Mouse (Mus musculus) G1E (cell line): ENCODE data around the gene Lama4. TPM values are rescaled to one million over a fixed set of nuclear protein-coding genes. Genes with fewer than 3 reads are reported as not detected.

Experiments used
- ATAC-seq: 2 replicates; pipeline ENCODE4 v1.8.0; 2016; ENCODE audit warnings: mild to moderate bottlenecking; ENCODE audit not compliant: insufficient number of reproducible peaks, poor library complexity, low FRiP score, severe bottlenecking; ENCODE audit errors: extremely low read depth
- DNase-seq: peaks from one replicate; pipeline ENCODE4 v3.0.0; 2012; ENCODE audit warnings: low spot score
- H3K27me3 ChIP-seq: 2 replicates; pipeline ENCODE4 v1.6.1; 2012; ENCODE audit warnings: mild to moderate bottlenecking, low read length, inconsistent platforms; ENCODE audit not compliant: insufficient read depth
- H3K36me3 ChIP-seq: replicated peaks from 2 replicates; pipeline ENCODE3; 2012; ENCODE audit warnings: mild to moderate bottlenecking, inconsistent platforms
- H3K4me1 ChIP-seq: 2 replicates; pipeline ENCODE4 v1.6.1; 2012; ENCODE audit warnings: low read depth, low read length, inconsistent platforms, mixed read lengths; ENCODE audit not compliant: insufficient read depth
- H3K4me3 ChIP-seq: 2 replicates; pipeline ENCODE4 v1.5.1; 2012; ENCODE audit warnings: low read depth, mild to moderate bottlenecking, inconsistent platforms, low read length, moderate library complexity, mixed read lengths
- H3K9me3 ChIP-seq: replicated peaks from 2 replicates; pipeline ENCODE4 v1.6.1; 2012; ENCODE audit warnings: inconsistent platforms
- CTCF ChIP-seq: IDR thresholded peaks from 2 replicates; pipeline ENCODE4 v1.5.1; 2012; ENCODE audit warnings: low read depth, low read length, inconsistent platforms, mixed read lengths
- GATA1 ChIP-seq: IDR thresholded peaks from 2 replicates; pipeline ENCODE4 v1.6.1; 2012; ENCODE audit warnings: borderline replicate concordance, low read length, inconsistent platforms, mixed read lengths
- GATA2 ChIP-seq: IDR thresholded peaks from 2 replicates; pipeline ENCODE4 v1.6.1; 2012; ENCODE audit warnings: low read depth, low read length, inconsistent platforms, borderline replicate concordance
- POLR2AphosphoS5 ChIP-seq: IDR thresholded peaks from 2 replicates; pipeline ENCODE4 v1.6.1; 2012; ENCODE audit warnings: low read depth, low read length, inconsistent platforms; ENCODE audit not compliant: insufficient replicate concordance
- TAL1 ChIP-seq: conservative IDR thresholded peaks from 2 replicates; pipeline ENCODE4 v1.6.1; 2012; ENCODE audit warnings: low read depth, low read length, inconsistent platforms, mixed read lengths
- polyA plus RNA-seq: library from polyadenylated mRNA; stranded (reverse); fragments of >175 nt; gene quantifications from 2 replicates; pipeline ENCODE4 v1.2.3, GENCODE M21; 2012
- total RNA-seq, 2 experiments: library from RNA; stranded (forward) in 1 of 2; stranded (reverse) in 1 of 2; fragments of 200-1000 nt in 1 of 2; fragments of >200 nt in 1 of 2; fragmentation: Nextera tagmentation in 1 of 2; gene quantifications; 2 replicates each; pipeline ENCODE4 v1.2.3; 2014 to 2017

Lama4 gene
- total and polyA plus RNA-seq, 3 experiments = 0.38 TPM; not detected in 2

- no peaks in the 10 kb centered on the region for H3K9me3 ChIP-seq
- H3K4me1 ChIP-seq = no peaks in the 10 kb centered on the region
- peaks cover 4% of the 10 kb centered on the region for H3K27me3 ChIP-seq
- H3K36me3 ChIP-seq = no peaks in the 10 kb centered on the region
- DNase-seq (no peak), ATAC-seq (no peak)
- TF ChIP-seq GATA2 (no peak), TAL1 (no peak), POLR2AphosphoS5 (no peak), CTCF (no peak), GATA1 (no peak)
- no peak overlapping the region for H3K4me3 ChIP-seq
Measured at GRCm38 (mm10) chr10:39026529-39026928, 61.2 kb downstream of the Lama4 start.

DNA sequence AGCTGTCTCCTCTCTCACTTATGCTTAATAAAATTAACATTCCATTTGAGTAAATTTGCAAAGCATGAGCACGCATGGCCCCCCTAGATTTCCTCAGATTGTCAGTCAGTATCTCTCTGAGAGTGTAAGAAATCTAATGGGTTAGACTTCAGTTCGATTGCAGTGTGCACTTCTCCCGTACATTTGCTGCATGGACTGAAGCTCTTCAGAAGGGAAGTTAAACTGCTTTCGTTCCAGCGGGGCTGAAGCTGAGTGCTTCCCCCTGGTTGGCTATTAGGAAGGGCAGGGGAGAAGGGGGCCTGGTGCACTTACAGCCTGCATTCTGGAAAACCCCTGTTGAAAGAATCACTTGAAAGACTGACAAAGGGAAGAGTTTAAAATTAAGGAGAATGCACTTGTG is 61.7 kb downstream of the Lama4 start:
- no peak for ATAC-seq
- H3K27me3 ChIP-seq = peaks cover 4% of the 10 kb centered on the region
- no peak for DNase-seq
- no peak overlapping the region for H3K4me3 ChIP-seq
- no peaks in the 10 kb centered on the region for H3K9me3 ChIP-seq
- no peaks in the 10 kb centered on the region for H3K36me3 ChIP-seq
- no peaks in the 10 kb centered on the region for H3K4me1 ChIP-seq
- TF ChIP-seq GATA1 (no peak), TAL1 (no peak), GATA2 (no peak), CTCF (no peak), POLR2AphosphoS5 (no peak)

GRCm38 (mm10) chr10:39028403-39028802 is 63.1 kb downstream of the Lama4 start:
- Histone ChIP-seq H3K36me3 (no peaks in the 10 kb centered on the region), H3K27me3 (peaks cover 4% of the 10 kb centered on the region), H3K4me1 (no peaks in the 10 kb centered on the region), H3K4me3 (no peak overlapping the region), H3K9me3 (no peaks in the 10 kb centered on the region)
- ATAC-seq (no peak), DNase-seq (no peak)
- TF ChIP-seq POLR2AphosphoS5 = no peak
- no peak for TF ChIP-seq GATA1

GRCm38 (mm10) chr10:39029297-39030147 is 64.2 kb downstream of the Lama4 start:
- DNase-seq = no peak
- no peaks in the 10 kb centered on the region for H3K4me1 ChIP-seq
- no peak for TF ChIP-seq CTCF
- no peak for TF ChIP-seq GATA2
- TF ChIP-seq POLR2AphosphoS5 = no peak
- TF ChIP-seq TAL1 = no peak
- TF ChIP-seq GATA1 = no peak
- no peaks in the 10 kb centered on the region for H3K36me3 ChIP-seq
- peaks cover 4% of the 10 kb centered on the region for H3K27me3 ChIP-seq
- no peak for ATAC-seq
- H3K9me3 ChIP-seq = no peaks in the 10 kb centered on the region
- no peak overlapping the region for H3K4me3 ChIP-seq

- DNase-seq (no peak), ATAC-seq (no peak)
- H3K4me3 ChIP-seq = no peak overlapping the region
- no peaks in the 10 kb centered on the region for H3K9me3 ChIP-seq
- H3K36me3 ChIP-seq = no peaks in the 10 kb centered on the region
- H3K27me3 ChIP-seq = peaks cover 4% of the 10 kb centered on the region; the same call in 1 of the 2 replicates
- no peak for TF ChIP-seq GATA1
- TF ChIP-seq TAL1 = no peak
- no peak for TF ChIP-seq CTCF
- TF ChIP-seq GATA2 = no peak
- no peak for TF ChIP-seq POLR2AphosphoS5
- no peaks in the 10 kb centered on the region for H3K4me1 ChIP-seq
Measured at GRCm38 (mm10) chr10:39030148-39030685, 64.9 kb downstream of the Lama4 start.

DNA sequence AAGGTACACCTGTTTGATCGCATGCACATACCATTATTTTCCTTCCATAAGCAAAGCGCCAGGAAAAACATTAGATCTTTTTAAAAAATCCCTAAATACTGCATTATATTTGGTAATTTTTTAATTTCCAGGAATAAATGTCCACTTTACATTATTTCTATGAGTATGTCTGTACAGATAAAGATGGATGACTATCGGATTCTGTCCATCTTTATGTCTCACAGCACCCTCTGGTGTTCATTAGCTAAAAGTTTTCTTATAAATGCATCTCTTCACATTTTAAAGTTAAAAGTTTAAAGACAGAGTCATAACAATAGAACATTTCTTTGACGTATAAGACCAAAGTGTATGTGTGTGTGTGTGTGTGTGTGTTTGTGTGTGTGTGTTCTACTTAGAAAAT is 74.2 kb downstream of the Lama4 start:
- Histone ChIP-seq H3K4me1 (no peaks in the 10 kb centered on the region), H3K36me3 (no peaks in the 10 kb centered on the region), H3K4me3 (no peak overlapping the region), H3K9me3 (no peaks in the 10 kb centered on the region), H3K27me3 (no peaks in the 10 kb centered on the region; the same call in 1 of the 2 replicates)
- TF ChIP-seq GATA2 = no peak
- TF ChIP-seq TAL1 = no peak
- no peak for TF ChIP-seq GATA1
- TF ChIP-seq POLR2AphosphoS5 = no peak
- TF ChIP-seq CTCF = no peak
- ATAC-seq = no peak
- DNase-seq = no peak

GRCm38 (mm10) chr10:39040026-39040425 is 74.7 kb downstream of the Lama4 start:
- Histone ChIP-seq H3K9me3 (no peaks in the 10 kb centered on the region), H3K27me3 (no peaks in the 10 kb centered on the region; the same call in 1 of the 2 replicates), H3K4me3 (no peak overlapping the region), H3K4me1 (no peaks in the 10 kb centered on the region), H3K36me3 (no peaks in the 10 kb centered on the region)
- TF ChIP-seq GATA2 (no peak), TAL1 (no peak), CTCF (no peak), POLR2AphosphoS5 (no peak), GATA1 (no peak)
- DNase-seq = no peak
- ATAC-seq = no peak
